Mouse (Mus musculus) midbrain, postnatal 0 days (tissue): ENCODE data around the gene H2-Aa. TPM values are rescaled to one million over a fixed set of nuclear protein-coding genes. Genes with fewer than 3 reads are reported as not detected.
"Not testable (repeated sequence)": the region's sequence is repeated elsewhere in the genome, so short reads cannot be mapped to it uniquely, and the experiment has no call there.

Source experiments
- ATAC-seq: fragments of 200-750 bp; cut with Nextera tagmentation; 2 replicates; pipeline ENCODE4 v1.8.0; 2017; ENCODE audit warnings: moderate number of reproducible peaks, mild to moderate bottlenecking, moderate TSS enrichment, moderate library complexity; ENCODE audit not compliant: low FRiP score
- DNase-seq: peaks from one replicate; pipeline ENCODE4 v3.0.0-alpha.2; 2015; ENCODE audit warnings: low spot score
- H3K27ac ChIP-seq: fragments of 300-500 bp; sonication (generic); 2 replicates; pipeline ENCODE4 v1.5.1; 2014; ENCODE audit warnings: low read depth, mild to moderate bottlenecking, low read length, mixed read lengths
- H3K27me3 ChIP-seq: fragments of 300-500 bp; sonication (generic); 2 replicates; pipeline ENCODE4 v1.6.1; 2014; ENCODE audit warnings: low read length, control low read depth, mixed read lengths; ENCODE audit not compliant: insufficient read depth
- H3K36me3 ChIP-seq: fragments of 300-500 bp; sonication (generic); 2 replicates; pipeline ENCODE4 v1.6.1; 2014; ENCODE audit warnings: low read length, control low read depth, mixed read lengths; ENCODE audit not compliant: insufficient read depth
- H3K4me1 ChIP-seq: fragments of 300-500 bp; sonication (generic); 2 replicates; pipeline ENCODE4 v1.6.1; 2014; ENCODE audit warnings: mild to moderate bottlenecking, control low read depth, antibody characterized with exemption, low read length, mixed read lengths; ENCODE audit not compliant: insufficient read depth
- H3K4me2 ChIP-seq: fragments of 300-500 bp; sonication (generic); 2 replicates; pipeline ENCODE4 v1.6.1; 2014; ENCODE audit warnings: low read depth, mild to moderate bottlenecking, low read length, mixed read lengths; ENCODE audit not compliant: poor library complexity, severe bottlenecking
- H3K4me3 ChIP-seq: fragments of 300-500 bp; sonication (generic); 2 replicates; pipeline ENCODE4 v1.5.1; 2014; ENCODE audit warnings: low read depth, mild to moderate bottlenecking, low read length, moderate library complexity
- H3K9ac ChIP-seq: fragments of 300-500 bp; sonication (generic); replicated peaks from 2 replicates; pipeline ENCODE4 v1.6.1; 2014; ENCODE audit warnings: mild to moderate bottlenecking, low read length, moderate library complexity, mixed read lengths; ENCODE audit not compliant: poor library complexity, severe bottlenecking
- H3K9me3 ChIP-seq: fragments of 300-500 bp; sonication (generic); 2 replicates; pipeline ENCODE4 v1.6.1; 2016; ENCODE audit warnings: low read length, control low read depth
- CTCF ChIP-seq: IDR thresholded peaks from 2 replicates; pipeline ENCODE4 v1.5.1; 2016; ENCODE audit warnings: antibody characterized with exemption, mild to moderate bottlenecking
- WGBS: fragments of 180-500 bp; shearing (Covaris S2); extraction: QIAGEN DNeasy Blood & Tissue Kit; methylation state at CpG from one replicate; pipeline ENCODE4 v1.1.7; 2014; 5-methylcytosine and 5-hydroxymethylcytosine counted together
- polyA plus RNA-seq: library from polyadenylated mRNA; unstranded; fragments of >200 nt; fragmentation: Nextera tagmentation; extraction: Ambion mirVana; gene quantifications from 2 replicates; pipeline ENCODE4 v1.2.1, GENCODE M21; 2015
- total RNA-seq: library from RNA; depleted of rRNA; stranded (reverse); fragments of >200 nt; gene quantifications from 2 replicates; pipeline ENCODE4 v1.2.3, GENCODE M21; 2014

The H2-Aa gene
- total and polyA plus RNA-seq, 2 experiments from 2014 or later = 0.66 to 0.81 TPM

DNA sequence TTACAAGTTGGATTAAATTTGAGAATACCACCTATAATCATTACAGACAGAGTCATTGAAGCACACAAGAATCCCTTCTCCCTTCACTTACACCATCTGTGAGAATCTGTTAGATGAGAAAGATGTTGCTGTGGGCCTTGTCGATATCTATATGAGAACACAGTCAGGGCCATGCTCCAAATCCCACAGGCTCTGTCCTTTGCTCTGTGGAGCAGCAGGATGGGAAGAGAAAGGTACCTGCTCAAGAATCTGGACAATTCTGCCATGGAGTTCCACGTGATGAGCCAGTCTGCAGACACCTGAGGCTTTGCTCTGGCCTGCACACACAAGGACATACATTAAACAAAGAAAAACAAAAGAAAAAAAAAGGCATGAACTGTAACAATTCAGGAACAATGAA is 29.1 kb upstream of the H2-Aa start:
- H3K9ac ChIP-seq = no peak overlapping the region
- H3K4me3 ChIP-seq = no peak overlapping the region
- no peak for TF ChIP-seq CTCF
- 67% methylated on average over 2 of the region's 2 CpGs for WGBS
- no peak for ATAC-seq
- H3K27ac ChIP-seq = no peak overlapping the region
- H3K4me2 ChIP-seq = no peak overlapping the region
- H3K9me3 ChIP-seq = no peaks in the 10 kb centered on the region
- DNase-seq = no peak
- no peaks in the 10 kb centered on the region for H3K4me1 ChIP-seq
- H3K36me3 ChIP-seq = no peaks in the 10 kb centered on the region
- H3K27me3 ChIP-seq = no peaks in the 10 kb centered on the region

DNA sequence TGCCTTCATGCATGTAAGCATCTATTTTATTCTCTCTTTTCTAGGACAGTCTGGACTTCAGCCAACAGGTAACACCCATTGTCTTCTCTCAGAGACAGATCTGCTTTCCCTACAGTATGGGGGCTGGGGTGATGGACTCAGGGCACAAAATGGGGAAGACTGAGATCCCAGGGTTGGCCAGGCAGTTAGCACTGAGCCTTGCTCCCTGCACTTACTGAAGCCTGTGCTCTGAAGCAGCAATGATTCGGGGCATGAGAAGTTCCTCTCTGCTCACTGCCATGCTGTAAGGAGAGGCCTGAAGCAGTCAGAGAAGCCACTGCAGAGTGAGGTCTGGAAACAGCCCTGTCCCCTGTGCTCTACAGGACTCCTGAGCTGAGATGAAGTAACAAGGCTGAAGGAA is 27.9 kb upstream of the H2-Aa start:
- H3K27ac ChIP-seq = no peak overlapping the region
- 78% methylated on average over 1 of the region's 1 CpGs for WGBS
- H3K36me3 ChIP-seq = no peaks in the 10 kb centered on the region
- H3K4me3 ChIP-seq = no peak overlapping the region
- no peak for ATAC-seq
- no peaks in the 10 kb centered on the region for H3K9me3 ChIP-seq
- H3K4me1 ChIP-seq = no peaks in the 10 kb centered on the region
- DNase-seq = no peak
- no peak overlapping the region for H3K9ac ChIP-seq
- H3K4me2 ChIP-seq = no peak overlapping the region
- H3K27me3 ChIP-seq = no peaks in the 10 kb centered on the region
- no peak for TF ChIP-seq CTCF

GRCm38 (mm10) chr17:34314286-34314685 is 26.7 kb upstream of the H2-Aa start:
- H3K27ac ChIP-seq = no peak overlapping the region
- DNase-seq (no peak), ATAC-seq (no peak)
- H3K4me1 ChIP-seq = no peaks in the 10 kb centered on the region; the same call in 1 of the 2 replicates
- H3K36me3 ChIP-seq = no peaks in the 10 kb centered on the region
- no peak overlapping the region for H3K4me2 ChIP-seq
- no peak overlapping the region for H3K4me3 ChIP-seq
- no peaks in the 10 kb centered on the region for H3K27me3 ChIP-seq
- no peaks in the 10 kb centered on the region for H3K9me3 ChIP-seq
- TF ChIP-seq CTCF = no peak
- H3K9ac ChIP-seq = no peak overlapping the region
- WGBS = 63% methylated on average over 9 of the region's 9 CpGs

DNA sequence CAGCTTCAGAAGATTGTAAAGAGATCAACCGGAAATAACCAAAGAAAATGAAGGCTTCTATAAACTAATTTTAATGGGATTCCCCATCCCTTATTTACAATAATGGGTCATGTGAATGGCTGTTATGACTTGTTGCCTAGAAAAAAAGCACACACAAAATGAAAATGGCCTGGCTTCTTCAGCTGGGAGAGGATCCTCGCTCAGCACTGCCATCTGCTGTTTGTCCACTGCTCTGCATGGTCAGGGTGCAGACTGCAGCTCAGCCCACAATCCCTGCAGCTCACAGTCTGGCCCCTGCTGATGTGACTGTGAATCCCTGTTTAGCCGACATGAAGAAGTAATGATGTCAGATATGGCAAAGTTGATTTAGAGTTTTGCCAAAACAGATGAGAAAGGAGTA is 25.8 kb upstream of the H2-Aa start:
- WGBS = 42% methylated on average over 3 of the region's 3 CpGs
- ATAC-seq = peak; percentile 62
- peak; percentile 96 for TF ChIP-seq CTCF

DNA sequence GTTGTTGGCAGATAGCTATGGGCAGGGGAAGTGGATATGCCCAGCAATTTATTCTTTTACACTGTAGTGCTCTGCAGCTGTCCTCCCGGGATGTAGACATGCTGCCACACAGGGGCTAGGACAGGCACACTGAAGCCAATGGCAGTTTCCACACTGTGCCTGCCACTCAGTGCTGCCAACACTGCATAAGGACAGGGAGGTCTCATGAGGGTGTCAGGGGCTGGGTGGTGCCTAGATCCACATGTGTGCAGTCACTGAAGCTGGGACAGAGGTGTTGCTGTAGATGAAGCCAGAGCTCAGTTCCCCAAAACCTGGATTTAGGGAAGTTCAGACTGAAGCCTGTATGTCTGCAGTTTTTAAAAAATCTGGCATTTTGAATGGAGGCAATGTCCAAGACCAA is 24.6 kb upstream of the H2-Aa start:
- DNase-seq = no peak
- whole genome bisulfite sequencing = 91% methylated on average over 1 of the region's 1 CpGs
- Histone ChIP-seq H3K4me3 (no peak overlapping the region), H3K9ac (no peak overlapping the region), H3K27ac (no peak overlapping the region), H3K27me3 (no peaks in the 10 kb centered on the region), H3K4me2 (no peak overlapping the region), H3K4me1 (no peaks in the 10 kb centered on the region; the same call in 1 of the 2 replicates), H3K36me3 (no peaks in the 10 kb centered on the region), H3K9me3 (no peaks in the 10 kb centered on the region)
- TF ChIP-seq CTCF = no peak
- ATAC-seq = no peak

More for the DNA sequence above, 25.8 kb upstream of the H2-Aa start:
- peak; percentile 76 for DNase-seq
- no peak overlapping the region for H3K4me3 ChIP-seq
- H3K27ac ChIP-seq = no peak overlapping the region
- H3K36me3 ChIP-seq = no peaks in the 10 kb centered on the region
- H3K27me3 ChIP-seq = no peaks in the 10 kb centered on the region
- no peaks in the 10 kb centered on the region; the same call in 1 of the 2 replicates for H3K4me1 ChIP-seq
- no peaks in the 10 kb centered on the region for H3K9me3 ChIP-seq
- no peak overlapping the region for H3K4me2 ChIP-seq
- no peak overlapping the region for H3K9ac ChIP-seq

DNA sequence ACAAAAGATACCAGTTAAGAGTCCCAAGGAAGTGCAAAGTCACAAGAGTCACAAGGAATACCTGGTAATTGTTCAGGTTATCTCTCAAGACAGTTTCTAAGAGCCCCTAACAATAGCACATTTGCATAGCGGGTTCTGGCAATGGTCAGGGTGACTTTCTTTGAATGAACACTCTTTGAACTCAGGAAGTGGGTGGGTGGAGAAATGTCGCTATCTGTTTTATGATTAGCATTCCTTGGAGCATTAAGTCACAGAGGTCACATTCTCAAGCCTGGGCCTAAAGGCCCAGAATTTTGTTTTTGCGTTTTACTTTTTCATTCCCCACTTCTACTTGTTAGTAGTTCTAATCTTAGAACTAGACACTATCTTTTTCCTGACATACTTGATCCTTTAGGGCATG is 22.9 kb upstream of the H2-Aa start:
- not testable (repeated sequence) for H3K4me1 ChIP-seq, H3K9me3 ChIP-seq, ATAC-seq, H3K36me3 ChIP-seq, H3K27ac ChIP-seq, DNase-seq, H3K4me3 ChIP-seq, H3K9ac ChIP-seq, H3K4me2 ChIP-seq, H3K27me3 ChIP-seq
- WGBS = 82% methylated on average over 3 of the region's 3 CpGs
